Mouse (Mus musculus) 3T3-L1 (cell line): ENCODE results near the gene Gm14459.
"Not testable (repeated sequence)": the region's sequence is repeated elsewhere in the genome, so short reads cannot be mapped to it uniquely, and the experiment has no call there.

ENCODE experiments used
- DNase-seq: peaks from one replicate; pipeline ENCODE4 v3.0.0-alpha.2; 2015; ENCODE audit warnings: low read depth, low spot score

The Gm14459 gene

GRCm38 (mm10) chrX:8524854-8525253, at the start of gene Gm14459:
Gene Gm14459 (minus strand): TSS chrX:8524954.
- no peak for DNase-seq

DNA sequence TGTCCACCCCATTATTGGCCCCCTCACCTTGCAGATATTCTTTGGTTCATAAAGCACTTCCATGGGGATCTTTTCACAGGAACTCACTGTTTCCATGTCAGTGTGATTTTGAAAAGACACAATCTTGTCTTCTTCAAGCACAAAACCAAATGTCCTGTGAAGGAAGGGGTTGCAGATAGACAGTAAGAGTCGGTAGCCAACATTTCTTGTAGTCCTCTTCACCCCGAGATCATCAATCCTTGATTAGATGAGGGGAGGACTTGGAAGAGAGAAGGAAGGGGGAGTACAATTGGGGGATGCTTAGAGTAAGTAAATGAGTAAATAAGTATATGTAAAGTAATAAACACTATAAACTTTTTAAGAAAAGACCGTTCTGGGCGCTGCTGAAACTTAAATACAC, 23.4 kb upstream of the Gm14459 start, which contains the start of gene Ssxb6:
Ssxb6 (minus strand) TSS at position 101 of the 400 bp plus-strand sequence.
- not testable (repeated sequence) for DNase-seq
